Mouse (Mus musculus) ES-Bruce4 (cell line): ENCODE measurements around the gene Mki67.

Experiments
- CTCF ChIP-seq: IDR thresholded peaks from one replicate; pipeline ENCODE4 v1.8.1; 2011; ENCODE audit warnings: low read depth, low read length
- POLR2A ChIP-seq: IDR thresholded peaks from one replicate; pipeline ENCODE4 v1.8.1; 2011; ENCODE audit warnings: low read length; ENCODE audit not compliant: insufficient read depth

- TF ChIP-seq CTCF (no peak), POLR2A (no peak)
Observed at GRCm38 (mm10) chr7:135648821-135649220, 67.3 kb downstream of the Mki67 start.
